Mouse (Mus musculus): Measurements from ENCODE around the gene Lrch1.

- TF ChIP-seq POLR2A (IDR thresholded peaks at IDR 0.05; ENCODE audit: extremely low read depth, insufficient read depth, low read length) (no peak), CTCF (IDR thresholded peaks at IDR 0.05; ENCODE audit: extremely low read depth, insufficient read depth, low read length) (no peak)
These were observed 8.3 kb downstream of the Lrch1 start for GRCm38 (mm10) chr14:74939355-74939754.
